Mouse (Mus musculus) frontal cortex, postnatal 10 days (tissue): ENCODE measurements around the gene Vav2.

Experiments used
- DNase-seq, 2 experiments: peaks; one replicate each; pipeline ENCODE4 v3.0.0; 2022; ENCODE audit warnings: low spot score in 2 of 2, mixed read lengths in 1 of 2

Gene Vav2

DNA sequence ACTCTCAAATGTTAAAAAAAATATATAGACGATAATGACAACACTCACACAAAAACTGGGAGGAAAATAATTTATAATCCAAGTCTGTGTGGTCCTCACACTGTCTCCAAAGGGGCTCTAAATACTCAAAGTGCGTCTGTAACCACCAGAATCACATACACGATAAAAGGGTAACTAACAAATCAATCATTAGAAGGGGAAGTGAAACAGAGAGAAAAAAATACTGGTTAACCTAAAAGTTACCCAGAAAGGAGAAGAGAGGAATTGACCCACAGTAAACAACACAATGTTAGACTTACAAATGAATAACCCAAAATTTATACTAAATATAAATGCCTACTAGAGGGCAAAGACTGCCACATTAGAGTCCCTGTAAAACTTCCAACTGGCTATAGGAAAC lies 161.0 kb downstream of the Vav2 start:
- no peak for DNase-seq

GRCm38 (mm10) chr2:27262984-27263383 lies 163.8 kb downstream of the Vav2 start:
- no peak for DNase-seq

DNA sequence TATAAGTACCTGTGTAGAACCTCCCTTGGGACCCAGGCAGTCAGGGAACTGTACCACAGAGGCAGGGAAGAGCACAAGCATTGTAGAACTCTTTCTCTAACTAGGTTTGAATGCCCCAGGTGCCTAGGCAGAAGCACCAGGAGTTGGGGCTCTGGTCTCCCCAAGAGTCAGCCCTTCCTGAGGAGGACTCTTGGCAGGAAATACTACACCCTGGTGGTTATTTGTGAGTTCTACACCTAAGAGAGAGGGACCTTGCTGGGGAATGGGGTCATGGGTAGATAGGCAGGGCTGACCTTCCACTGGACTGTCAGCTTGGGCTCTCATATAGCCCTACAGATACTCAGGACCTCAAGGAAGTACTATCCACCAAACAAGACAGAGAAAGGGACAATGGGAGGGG lies 175.4 kb downstream of the Vav2 start:
- no peak for DNase-seq

DNA sequence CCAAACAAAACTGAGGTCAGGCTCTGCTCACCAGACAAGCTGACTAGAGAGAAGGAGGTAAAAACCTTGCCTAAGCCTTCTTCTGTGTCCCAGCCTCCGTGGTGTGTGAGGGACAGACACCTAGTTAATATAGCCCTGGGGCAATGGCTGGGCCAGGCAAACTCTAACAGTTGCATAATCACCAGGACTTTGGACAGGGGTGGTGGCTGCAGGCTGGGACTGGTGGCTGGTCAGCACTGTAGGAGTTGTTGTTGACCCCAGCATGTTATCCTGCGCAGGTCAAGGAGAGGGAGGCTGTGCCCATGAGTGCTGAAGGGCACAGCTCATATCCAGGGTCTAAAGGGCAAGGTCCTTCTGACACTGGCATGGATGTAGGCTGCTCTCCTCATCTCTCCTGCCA lies 178.6 kb downstream of the Vav2 start, which contains the start of gene Sardh:
Gene Sardh (minus strand): TSS at position 127 of the 400 bp plus-strand sequence.
- DNase-seq = no peak

DNA sequence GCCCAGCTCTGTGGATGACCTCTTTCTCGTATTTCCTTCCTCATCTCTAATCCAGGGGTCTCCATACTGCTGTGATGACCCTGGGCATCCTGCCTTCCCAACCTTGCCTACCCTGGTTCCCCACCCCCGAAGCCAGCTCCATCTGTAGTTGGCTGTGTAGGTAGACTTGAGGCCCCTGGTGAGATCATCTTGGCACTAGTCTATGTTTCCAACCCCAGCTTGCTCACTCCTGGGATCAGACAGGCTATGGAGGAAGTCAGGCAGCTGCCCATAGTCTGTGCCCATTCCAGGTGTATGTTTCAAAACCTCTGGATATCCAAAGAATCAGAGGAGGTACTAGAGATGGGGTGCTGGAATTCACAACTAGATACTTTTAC lies 179.4 kb downstream of the Vav2 start:
- no peak for DNase-seq

DNA sequence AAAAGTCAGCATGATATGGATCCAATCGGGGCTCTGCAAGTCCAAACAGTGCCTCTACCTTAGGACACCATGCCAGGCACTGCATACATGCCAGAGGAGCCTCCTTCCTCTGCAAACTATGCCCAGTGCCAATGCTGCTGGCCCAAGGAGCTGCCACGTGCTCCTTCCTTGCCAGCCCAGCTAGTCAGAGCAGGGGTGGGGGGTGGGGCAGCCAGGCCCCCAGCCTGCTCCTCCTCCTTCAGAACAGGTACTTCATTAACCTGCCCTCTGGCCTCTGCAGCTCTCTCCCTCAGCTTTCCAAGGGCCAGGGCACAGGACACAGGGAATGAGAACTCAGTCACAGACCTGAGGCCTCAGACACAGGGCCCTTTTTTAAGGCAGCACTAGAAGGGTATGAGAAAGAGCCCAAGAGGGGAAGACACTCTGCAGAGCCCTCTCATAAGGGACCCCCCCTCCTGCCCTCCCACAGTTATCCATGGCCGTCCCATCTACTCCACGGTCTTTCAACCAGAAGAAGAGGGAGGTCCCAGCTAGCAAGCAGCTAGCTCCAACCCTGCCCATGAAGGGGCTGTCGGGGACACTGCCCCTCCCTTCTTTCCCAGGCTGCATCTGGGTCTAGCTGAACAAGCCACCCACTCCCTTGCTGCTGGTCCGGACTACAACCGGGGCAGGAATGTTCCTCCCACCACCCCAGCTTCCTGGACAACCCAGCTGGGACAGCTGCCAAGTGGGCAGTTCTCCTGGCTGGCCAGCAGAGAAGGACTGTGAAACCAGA lies 179.9 kb downstream of the Vav2 start:
- DNase-seq = peak; percentile 74 to 76

DNA sequence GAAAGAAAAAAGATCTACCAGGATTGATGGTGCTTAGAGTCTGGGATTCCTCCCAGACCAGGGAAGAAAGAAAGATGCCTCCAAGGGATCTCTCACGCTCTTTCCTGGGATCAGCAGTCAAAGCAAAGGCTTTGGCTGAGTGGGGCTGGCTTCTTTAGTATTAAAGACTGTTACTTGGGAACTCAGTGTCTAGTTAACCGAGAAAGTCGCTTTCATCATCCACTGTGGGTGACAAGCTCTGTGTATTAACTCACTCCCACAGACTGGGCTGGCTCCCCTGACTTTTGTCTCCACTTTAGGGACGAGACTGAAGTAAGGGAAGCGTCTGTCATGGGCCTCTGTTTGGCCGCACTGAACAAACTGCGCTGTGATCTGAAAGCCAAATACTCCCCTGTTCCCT lies 180.9 kb downstream of the Vav2 start:
- no peak for DNase-seq

DNA sequence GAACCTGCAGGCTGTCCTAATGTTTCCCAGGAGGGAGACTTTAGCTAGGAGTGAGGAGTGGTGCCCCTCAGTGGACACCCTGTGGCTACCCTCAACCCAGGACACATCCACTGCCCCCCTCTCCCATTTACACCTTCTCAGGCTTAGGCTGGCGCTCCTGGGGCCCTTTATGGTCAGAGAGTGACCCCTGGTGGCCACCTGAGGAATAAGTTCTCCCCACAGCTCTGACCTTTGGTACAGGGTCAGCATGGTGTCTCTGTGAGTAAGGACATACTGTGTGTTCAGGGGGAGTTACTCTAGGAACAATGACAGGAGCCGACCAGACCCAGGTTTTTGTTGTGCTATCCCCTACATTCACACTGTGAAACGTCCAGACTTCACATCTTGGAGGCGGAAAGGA lies 189.5 kb downstream of the Vav2 start:
- DNase-seq = peak in 1 of 2 experiments; percentile 56

DNA sequence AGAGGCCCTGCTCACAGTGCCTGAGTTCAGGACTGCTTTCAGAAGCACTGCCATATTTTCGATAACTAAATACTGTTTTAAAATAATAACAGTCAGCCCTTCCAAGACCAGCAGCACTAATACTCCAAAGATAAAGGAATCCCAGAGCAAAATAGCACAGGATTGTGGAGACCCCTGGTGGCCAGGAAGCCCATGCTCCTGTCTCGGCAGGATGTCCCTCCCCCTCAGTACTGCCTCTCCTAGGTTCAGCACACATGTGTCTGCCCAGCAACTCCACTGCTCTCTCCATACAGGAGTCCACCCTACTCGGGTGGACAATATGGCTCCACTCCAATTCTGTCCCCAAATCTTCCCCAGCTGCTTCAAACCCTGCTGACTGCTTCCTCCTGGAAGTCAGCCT lies 191.1 kb downstream of the Vav2 start:
- peak in 1 of 2 experiments; percentile 79 for DNase-seq

- no peak for DNase-seq
Observed at GRCm38 (mm10) chr2:27232376-27232775, 194.5 kb downstream of the Vav2 start.

- DNase-seq = no peak
Observed at GRCm38 (mm10) chr2:27229481-27230105, 197.2 kb downstream of the Vav2 start.

DNA sequence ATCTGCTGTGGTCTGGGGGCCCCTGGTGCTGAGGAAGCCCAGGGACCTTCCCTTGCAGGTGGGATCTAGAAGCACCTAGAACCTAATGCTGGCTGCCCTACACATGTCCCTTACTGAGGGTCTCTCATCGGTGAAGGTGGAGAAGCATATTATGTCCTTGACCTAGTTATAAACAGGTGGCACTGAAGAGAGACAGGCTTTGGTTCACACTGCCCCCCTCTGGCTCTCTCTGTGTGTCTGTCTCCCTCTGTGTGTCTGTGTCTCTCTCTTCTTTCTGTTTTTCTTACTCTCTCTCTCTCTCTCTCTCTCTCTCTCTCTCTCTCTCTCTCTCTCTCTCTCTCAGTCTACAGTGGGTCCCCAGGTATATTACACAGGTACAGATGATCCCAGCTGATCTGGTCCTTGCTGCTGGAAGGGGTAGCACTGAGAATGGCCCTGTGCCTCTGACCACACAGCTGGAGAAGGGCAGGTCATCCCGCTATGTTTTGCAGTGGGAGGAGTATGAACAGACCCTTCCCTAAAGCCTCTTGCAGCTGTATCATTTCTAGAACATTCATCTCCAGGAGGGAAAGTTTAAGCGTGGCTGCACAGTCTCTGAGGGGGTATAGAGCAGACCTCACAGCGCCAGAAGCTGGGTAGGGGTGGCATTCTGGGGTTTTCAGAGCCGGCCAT lies 197.9 kb downstream of the Vav2 start:
- DNase-seq = no peak

DNA sequence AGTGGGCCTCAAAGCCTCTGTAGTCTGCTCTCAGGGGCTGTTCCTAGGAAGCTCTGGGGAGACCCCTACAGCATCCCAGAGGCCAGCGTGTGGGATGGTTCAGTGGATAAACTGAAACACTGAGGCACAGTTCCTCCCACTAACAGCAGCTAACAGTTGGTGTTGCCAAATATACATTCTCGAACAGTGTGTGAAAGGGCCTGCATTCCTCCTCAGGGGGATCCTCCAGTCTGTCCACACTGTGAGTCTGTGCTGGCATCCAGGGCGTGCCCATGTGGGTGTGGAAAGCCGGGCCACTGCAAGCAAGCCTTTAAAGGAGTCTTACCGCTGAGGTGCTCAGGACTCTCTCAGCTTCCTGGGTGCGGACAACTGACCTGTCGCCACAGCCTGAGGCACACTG lies 200.3 kb downstream of the Vav2 start:
- DNase-seq = no peak

DNA sequence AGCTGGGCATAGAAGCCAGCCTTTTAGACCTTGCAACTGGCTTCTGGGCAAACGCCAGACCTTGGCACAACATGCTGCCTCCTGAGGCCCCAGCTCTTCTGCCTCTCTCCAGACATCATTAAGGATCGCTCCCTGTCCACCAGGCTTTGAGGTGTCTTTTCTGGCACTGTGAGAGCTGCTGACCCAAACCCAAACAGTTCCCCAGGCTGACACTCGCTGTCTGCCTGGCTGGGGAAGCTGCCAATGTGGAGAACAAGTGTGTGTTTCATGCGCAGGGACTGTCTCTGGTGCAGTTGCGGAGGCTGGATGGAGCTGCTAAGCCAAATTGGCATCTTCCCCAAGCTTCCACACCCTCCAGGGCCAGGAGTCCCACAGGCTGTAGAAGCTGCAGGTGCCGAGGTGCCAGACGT lies 203.8 kb downstream of the Vav2 start:
- no peak for DNase-seq

- DNase-seq = no peak
Observed at GRCm38 (mm10) chr2:27218569-27218968, 208.3 kb downstream of the Vav2 start.

GRCm38 (mm10) chr2:27218121-27218544 lies 208.7 kb downstream of the Vav2 start:
- DNase-seq = no peak

DNA sequence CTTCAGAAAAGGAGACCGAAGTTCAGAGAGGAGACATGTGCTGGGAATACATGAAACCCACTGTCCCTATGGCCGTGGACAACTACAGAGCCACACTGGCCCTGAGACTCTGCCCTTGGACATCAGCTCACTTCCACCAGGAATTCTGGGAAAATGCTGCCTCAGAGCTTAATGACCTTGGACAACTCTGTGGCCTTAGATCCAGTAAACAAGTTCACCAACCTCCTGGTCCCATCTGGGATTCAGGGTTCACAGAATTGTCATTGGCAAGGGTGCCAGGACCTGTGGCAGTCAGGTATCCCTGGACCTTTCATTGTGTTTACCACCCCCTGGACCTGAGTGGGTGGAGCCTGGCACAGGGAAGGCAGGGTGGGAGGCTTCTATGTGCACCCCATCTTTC lies 211.3 kb downstream of the Vav2 start:
- no peak for DNase-seq
